Mouse (Mus musculus) cerebellum, adult 8-10 months (tissue): ENCODE results near the gene Phf14.

Experiments used
- DNase-seq: peaks from one replicate; pipeline ENCODE4 v3.0.0; 2022

Phf14 gene

GRCm38 (mm10) chr6:12023395-12023794 lies 115.8 kb downstream of the Phf14 start:
- DNase-seq, result no peak

- no peak for DNase-seq
Measured at GRCm38 (mm10) chr6:12026804-12027537, 119.4 kb downstream of the Phf14 start.

- peak; percentile 22 for DNase-seq
Measured at GRCm38 (mm10) chr6:12034561-12034960, 127.0 kb downstream of the Phf14 start.

GRCm38 (mm10) chr6:12038268-12038667 lies 130.7 kb downstream of the Phf14 start:
- DNase-seq, result no peak

GRCm38 (mm10) chr6:12052884-12053283 lies 145.3 kb downstream of the Phf14 start:
- no peak for DNase-seq

GRCm38 (mm10) chr6:12054149-12054548 lies 146.5 kb downstream of the Phf14 start:
- no peak for DNase-seq

- DNase-seq, result no peak
Measured at GRCm38 (mm10) chr6:12058717-12059116, 151.1 kb downstream of the Phf14 start.

- no peak for DNase-seq
Measured at GRCm38 (mm10) chr6:12059971-12060370, 152.4 kb downstream of the Phf14 start.

GRCm38 (mm10) chr6:12060452-12061140 lies 153.0 kb downstream of the Phf14 start:
- no peak for DNase-seq

- no peak for DNase-seq
Measured at GRCm38 (mm10) chr6:12067956-12068355, 160.3 kb downstream of the Phf14 start.

GRCm38 (mm10) chr6:12069357-12069756 lies 161.7 kb downstream of the Phf14 start:
- DNase-seq, result no peak

GRCm38 (mm10) chr6:12074599-12074998 lies 167.0 kb downstream of the Phf14 start:
- DNase-seq, result no peak

- no peak for DNase-seq
Measured at GRCm38 (mm10) chr6:12077338-12077737, 169.7 kb downstream of the Phf14 start.

GRCm38 (mm10) chr6:12077880-12078618 lies 170.4 kb downstream of the Phf14 start:
- no peak for DNase-seq

- no peak for DNase-seq
Measured at GRCm38 (mm10) chr6:12079260-12079659, 171.7 kb downstream of the Phf14 start.

GRCm38 (mm10) chr6:12080423-12080822 lies 172.8 kb downstream of the Phf14 start:
- DNase-seq, result no peak

GRCm38 (mm10) chr6:12081722-12082121 lies 174.1 kb downstream of the Phf14 start:
- no peak for DNase-seq

GRCm38 (mm10) chr6:12082125-12082524 lies 174.5 kb downstream of the Phf14 start:
- DNase-seq, result no peak

- DNase-seq, result no peak
Measured at GRCm38 (mm10) chr6:12082531-12083216, 175.1 kb downstream of the Phf14 start.

- no peak for DNase-seq
Measured at GRCm38 (mm10) chr6:12084721-12085120, 177.1 kb downstream of the Phf14 start.

GRCm38 (mm10) chr6:12089439-12089992 lies 181.9 kb downstream of the Phf14 start:
- DNase-seq, result no peak

GRCm38 (mm10) chr6:12095716-12096115 lies 188.1 kb downstream of the Phf14 start:
- DNase-seq, result no peak

GRCm38 (mm10) chr6:12097125-12097524 lies 189.5 kb downstream of the Phf14 start:
- no peak for DNase-seq
